Mouse (Mus musculus) testis, adult 2 months (tissue): ENCODE data around the gene Mcfd2. TPM values are rescaled to one million over a fixed set of nuclear protein-coding genes. Genes with fewer than 3 reads are reported as not detected.
"Not testable (repeated sequence)": the region's sequence is repeated elsewhere in the genome, so short reads cannot be mapped to it uniquely, and the experiment has no call there.

Source experiments
- H3K27ac ChIP-seq: fragments of 200-500 bp; 2 replicates; pipeline ENCODE4 v1.5.1; 2012; ENCODE audit warnings: low read depth, low read length; ENCODE audit not compliant: control insufficient read depth, insufficient read depth
- H3K27me3 ChIP-seq: fragments of 200-500 bp; 2 replicates; pipeline ENCODE4 v1.6.1; 2012; ENCODE audit warnings: mild to moderate bottlenecking, low read length, moderate library complexity; ENCODE audit not compliant: control insufficient read depth, insufficient read depth
- H3K36me3 ChIP-seq: fragments of 200-500 bp; 2 replicates; pipeline ENCODE4 v1.6.1; 2012; ENCODE audit warnings: mild to moderate bottlenecking, low read length; ENCODE audit not compliant: control insufficient read depth, insufficient read depth
- H3K4me1 ChIP-seq: fragments of 200-500 bp; 2 replicates; pipeline ENCODE4 v1.6.1; 2012; ENCODE audit warnings: low read length; ENCODE audit not compliant: control insufficient read depth, insufficient read depth
- H3K4me3 ChIP-seq: fragments of 200-500 bp; 2 replicates; pipeline ENCODE4 v1.5.1; 2012; ENCODE audit warnings: low read depth, mild to moderate bottlenecking, low read length, moderate library complexity, mixed read lengths; ENCODE audit not compliant: control insufficient read depth
- CTCF ChIP-seq: fragments of 200-500 bp; IDR thresholded peaks from 2 replicates; pipeline ENCODE4 v1.5.1; 2012; ENCODE audit warnings: low read depth, mild to moderate bottlenecking, inconsistent platforms, low read length, moderate library complexity; ENCODE audit not compliant: control insufficient read depth, insufficient read depth, insufficient replicate concordance
- POLR2A ChIP-seq: fragments of 200-500 bp; IDR thresholded peaks from 2 replicates; pipeline ENCODE4 v1.6.1; 2012; ENCODE audit warnings: low read depth, mild to moderate bottlenecking, inconsistent platforms, low read length, moderate library complexity; ENCODE audit not compliant: control insufficient read depth
- polyA plus RNA-seq: library from polyadenylated mRNA; depleted of rRNA; stranded (reverse); fragments of >200 nt; gene quantifications from 2 replicates; pipeline ENCODE4 v1.2.3, GENCODE M21; 2012

Mcfd2 gene
- polyA plus RNA-seq, 1 experiment: 40.4 TPM

- Histone ChIP-seq H3K36me3 (no peaks in the 10 kb centered on the region), H3K4me3 (no peak overlapping the region), H3K27ac (no peak overlapping the region), H3K27me3 (no peaks in the 10 kb centered on the region), H3K4me1 (no peaks in the 10 kb centered on the region; the same call in 1 of the 2 replicates)
- TF ChIP-seq CTCF (no peak), POLR2A (no peak)
Observed at GRCm38 (mm10) chr17:87309073-87309788, 43.5 kb upstream of the Mcfd2 start.

GRCm38 (mm10) chr17:87306746-87307145 is 41.0 kb upstream of the Mcfd2 start:
- H3K36me3 ChIP-seq: no peaks in the 10 kb centered on the region
- no peaks in the 10 kb centered on the region for H3K4me1 ChIP-seq
- TF ChIP-seq POLR2A: no peak
- no peak for TF ChIP-seq CTCF
- H3K27ac ChIP-seq: no peak overlapping the region
- H3K27me3 ChIP-seq: no peaks in the 10 kb centered on the region
- H3K4me3 ChIP-seq: no peak overlapping the region

- no peaks in the 10 kb centered on the region for H3K4me1 ChIP-seq
- no peaks in the 10 kb centered on the region for H3K27me3 ChIP-seq
- TF ChIP-seq POLR2A: no peak
- no peak overlapping the region for H3K27ac ChIP-seq
- no peak overlapping the region for H3K4me3 ChIP-seq
- no peaks in the 10 kb centered on the region for H3K36me3 ChIP-seq
Observed at GRCm38 (mm10) chr17:87305065-87305464, 39.3 kb upstream of the Mcfd2 start.

DNA sequence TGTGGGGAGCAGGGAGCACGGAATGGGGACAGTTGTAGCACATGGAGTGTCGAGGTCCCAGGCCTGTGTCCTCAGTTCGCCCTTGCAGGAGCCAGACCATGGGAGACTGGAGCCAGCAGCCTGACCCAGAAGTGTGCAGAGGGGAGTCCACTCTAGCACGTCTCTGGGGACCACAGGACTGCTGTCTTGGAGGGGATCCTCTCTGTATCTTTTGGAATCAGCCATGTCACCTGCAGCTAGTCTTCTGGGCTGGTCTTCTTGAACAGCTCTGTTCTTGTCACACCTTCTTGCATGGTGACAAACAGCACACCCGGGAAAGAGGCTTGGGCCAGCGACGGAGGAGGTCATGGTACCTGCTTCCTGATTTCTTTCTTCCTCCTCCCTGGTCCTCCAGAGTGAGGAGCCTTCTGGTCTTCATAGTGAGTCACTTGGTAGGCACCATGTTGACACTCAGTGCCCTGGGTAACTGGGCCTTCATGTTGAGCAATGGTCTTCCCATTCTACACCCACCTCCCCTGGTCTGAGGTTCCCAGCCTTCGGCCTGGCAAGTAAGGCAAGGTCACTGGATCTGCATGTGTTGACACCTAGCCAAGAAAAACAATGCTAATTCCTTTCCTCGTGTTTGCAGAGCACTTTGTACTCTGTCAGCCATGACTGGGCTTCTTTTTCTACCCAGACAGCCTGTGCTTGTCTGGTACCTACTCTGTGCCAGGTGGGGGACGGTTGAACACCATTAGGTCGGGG is 38.6 kb upstream of the Mcfd2 start:
- no peaks in the 10 kb centered on the region; the same call in 1 of the 2 replicates for H3K4me1 ChIP-seq
- TF ChIP-seq POLR2A: no peak
- no peak for TF ChIP-seq CTCF
- H3K27ac ChIP-seq: no peak overlapping the region
- no peaks in the 10 kb centered on the region for H3K27me3 ChIP-seq
- H3K36me3 ChIP-seq: no peaks in the 10 kb centered on the region
- no peak overlapping the region for H3K4me3 ChIP-seq

GRCm38 (mm10) chr17:87302014-87302794 is 36.5 kb upstream of the Mcfd2 start:
- no peaks in the 10 kb centered on the region for H3K36me3 ChIP-seq
- H3K27me3 ChIP-seq: no peaks in the 10 kb centered on the region
- H3K4me1 ChIP-seq: no peaks in the 10 kb centered on the region; the same call in 1 of the 2 replicates
- no peak overlapping the region for H3K4me3 ChIP-seq
- no peak overlapping the region for H3K27ac ChIP-seq
- TF ChIP-seq CTCF: no peak
- no peak for TF ChIP-seq POLR2A

- H3K27me3 ChIP-seq, H3K27ac ChIP-seq, H3K4me3 ChIP-seq, H3K4me1 ChIP-seq, H3K36me3 ChIP-seq: not testable (repeated sequence)
Observed at GRCm38 (mm10) chr17:87301607-87302006, 35.9 kb upstream of the Mcfd2 start.

DNA sequence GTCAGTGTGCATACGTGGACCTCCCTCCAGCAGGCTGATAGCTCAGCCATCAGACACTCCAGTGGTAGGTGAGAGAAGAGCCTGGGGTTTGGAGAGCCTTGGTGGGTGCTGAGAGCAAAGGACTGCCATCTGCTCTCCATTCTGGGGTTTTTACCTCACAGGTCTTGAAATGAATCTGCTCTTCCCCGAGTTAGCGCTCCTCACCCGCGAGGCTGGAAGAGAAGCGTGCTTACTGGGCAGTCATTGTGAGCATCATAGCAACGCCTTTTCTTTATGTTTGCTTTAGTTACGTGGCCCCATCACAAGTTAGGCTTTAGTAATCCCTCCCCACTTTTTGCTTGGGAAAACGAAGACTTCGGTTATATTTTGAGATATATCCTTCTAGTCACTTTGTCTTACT is 34.6 kb upstream of the Mcfd2 start:
- TF ChIP-seq CTCF: no peak
- no peak for TF ChIP-seq POLR2A

More for the DNA sequence above, 34.6 kb upstream of the Mcfd2 start:
- no peak overlapping the region for H3K27ac ChIP-seq
- H3K27me3 ChIP-seq: no peaks in the 10 kb centered on the region
- H3K4me1 ChIP-seq: no peaks in the 10 kb centered on the region; the same call in 1 of the 2 replicates
- no peaks in the 10 kb centered on the region for H3K36me3 ChIP-seq
- no peak overlapping the region for H3K4me3 ChIP-seq
